Mouse (Mus musculus) testis, postnatal 14 days (tissue): ENCODE results near the gene Usp7.

Source experiments
- DNase-seq: peaks from one replicate; pipeline ENCODE4 v3.0.0; 2021; ENCODE audit warnings: low spot score

Gene Usp7

DNA sequence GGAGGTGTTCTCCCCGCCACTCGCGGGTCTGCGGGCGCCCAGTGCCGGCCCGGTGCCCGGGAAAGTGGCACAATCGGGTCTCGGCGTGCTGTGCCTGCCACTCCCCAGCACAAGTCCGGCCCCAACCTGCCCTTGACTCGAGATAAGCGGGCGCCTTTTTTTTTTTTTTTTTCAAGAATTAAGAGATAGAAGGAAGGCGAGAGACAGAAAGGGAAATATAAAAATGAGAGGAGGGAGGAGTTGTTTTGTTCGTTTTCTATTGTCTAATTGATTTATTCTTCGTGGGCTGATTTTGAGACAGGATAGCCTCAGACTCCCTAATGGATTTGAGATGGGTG, 119.8 kb downstream of the Usp7 start:
- no peak for DNase-seq

DNA sequence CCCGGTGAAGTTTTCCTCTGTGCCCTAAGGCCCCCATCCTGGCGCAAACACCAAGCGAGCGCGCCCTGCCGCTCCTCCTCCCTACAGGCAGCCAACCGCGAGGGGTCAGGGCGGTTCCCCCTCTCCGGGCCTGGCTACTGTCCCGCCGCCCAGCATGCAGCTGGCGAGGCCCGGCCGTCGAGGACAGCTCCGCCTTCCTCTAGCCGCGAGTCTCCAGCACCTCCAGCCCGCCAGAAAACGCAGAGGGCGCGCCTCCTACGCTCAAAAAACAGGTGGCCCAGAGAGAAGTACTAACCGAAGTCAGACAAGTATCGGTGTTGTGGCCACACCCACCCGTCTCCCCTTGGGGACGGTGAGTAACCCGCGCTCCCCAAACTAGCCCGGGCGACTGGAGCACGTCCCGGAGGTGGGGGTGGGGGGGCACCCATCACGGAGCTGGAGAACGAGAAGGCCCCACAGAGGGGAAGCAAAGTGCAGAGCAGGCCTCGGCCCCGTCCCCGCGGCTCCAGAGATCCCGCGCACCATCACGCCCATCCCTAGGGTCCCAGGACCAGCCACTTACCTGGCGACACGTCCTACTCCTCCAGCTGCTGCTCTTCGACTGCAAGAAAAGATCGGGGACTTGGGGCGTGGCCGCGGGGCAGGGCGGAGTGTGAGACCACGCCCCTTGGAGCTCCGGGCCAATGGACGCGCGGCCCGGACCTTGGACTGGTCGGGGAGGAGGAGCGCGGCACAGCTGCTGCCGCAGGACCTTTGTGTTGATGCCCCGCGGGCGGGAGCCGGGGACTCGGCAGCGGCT, 120.4 kb downstream of the Usp7 start, which contains the start of gene Carhsp1:
Gene Carhsp1 (minus strand): TSS at position 605 of the 799 bp plus-strand sequence.
- DNase-seq: peak; percentile 94

DNA sequence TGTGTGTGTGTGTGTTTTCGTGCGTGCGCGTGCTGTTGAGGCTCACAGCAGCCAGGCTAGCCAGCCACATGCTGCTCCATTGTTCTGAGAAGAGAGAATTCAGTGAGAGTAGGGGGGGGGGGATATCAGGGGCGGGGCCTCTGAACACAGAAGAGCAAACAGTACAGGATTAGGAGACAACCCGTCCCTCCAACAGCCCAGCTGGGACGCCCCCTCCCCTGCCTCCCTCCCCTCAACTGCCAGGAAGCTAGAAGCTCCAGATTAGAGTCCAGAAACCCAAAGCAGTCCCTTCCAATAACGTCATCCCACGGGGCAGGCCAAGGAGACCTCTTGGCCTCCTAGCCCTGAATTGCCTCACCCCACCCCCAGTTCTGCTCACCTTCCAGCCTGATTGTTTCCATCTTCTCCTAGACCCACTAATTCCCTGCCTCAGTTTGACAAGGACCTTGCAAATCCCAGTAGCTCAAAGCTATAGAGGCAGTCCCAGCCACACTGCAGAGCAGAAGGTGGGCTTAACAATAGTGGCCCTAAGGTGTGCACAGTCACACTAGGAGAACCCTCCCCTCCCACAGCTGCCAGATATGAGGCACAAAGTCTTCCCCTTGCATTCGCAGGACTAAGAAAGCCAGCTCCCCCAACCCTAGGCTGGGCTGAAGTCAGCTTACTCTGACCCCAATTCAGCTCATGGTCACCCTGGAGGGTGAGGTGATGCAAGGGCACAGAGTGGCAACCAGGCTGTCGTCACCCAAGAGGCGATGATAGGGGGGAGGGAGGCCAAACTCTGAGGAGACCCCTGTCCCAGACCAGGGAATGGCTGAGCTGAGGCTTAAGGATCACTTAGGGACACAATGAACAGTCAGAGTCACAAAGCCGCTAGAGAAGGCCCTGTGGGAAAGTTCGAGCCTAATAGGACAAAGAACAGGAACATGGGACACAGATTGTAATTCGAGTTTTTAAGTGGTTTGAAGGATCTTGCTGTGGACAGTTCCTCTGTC, 121.8 kb downstream of the Usp7 start:
- DNase-seq: no peak

DNA sequence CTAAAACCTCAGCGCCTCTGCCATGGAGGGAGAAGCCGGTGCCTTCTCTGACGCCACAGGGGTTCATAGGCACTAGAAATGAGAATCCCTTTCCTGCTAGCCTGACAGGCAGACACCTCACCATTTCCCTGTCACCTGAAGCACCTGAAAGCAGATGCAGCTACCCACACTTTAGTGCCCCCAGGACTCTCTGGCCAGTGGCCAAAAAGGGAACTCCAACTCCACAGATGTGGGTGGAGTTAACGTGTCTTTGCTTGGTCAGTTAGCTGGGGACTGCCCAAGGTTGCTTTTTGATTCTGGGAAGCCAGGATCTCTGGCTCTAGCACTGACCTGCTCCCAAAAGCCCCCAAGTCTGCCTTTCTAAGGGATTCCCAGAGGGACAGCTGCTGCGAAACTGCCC, 122.7 kb downstream of the Usp7 start:
- DNase-seq: no peak

DNA sequence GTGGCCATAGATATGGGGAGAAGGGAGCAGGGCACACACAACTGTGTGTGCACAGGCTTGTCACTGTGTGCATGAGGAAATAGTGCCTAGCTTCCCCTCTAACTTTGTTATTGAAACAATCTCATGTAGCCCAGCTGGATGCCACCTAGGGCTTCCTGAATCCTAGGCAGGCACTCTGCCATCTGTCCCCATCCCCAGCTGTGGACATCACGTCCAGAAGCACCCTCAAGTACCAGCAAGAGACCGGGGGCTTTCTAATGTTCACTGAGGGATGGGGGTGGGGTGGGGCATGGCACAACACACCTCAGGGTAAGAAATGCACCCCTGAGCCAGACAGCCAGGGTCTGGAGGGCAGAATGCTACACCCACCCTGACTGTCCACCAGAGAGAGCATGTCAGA, 123.7 kb downstream of the Usp7 start:
- no peak for DNase-seq

DNA sequence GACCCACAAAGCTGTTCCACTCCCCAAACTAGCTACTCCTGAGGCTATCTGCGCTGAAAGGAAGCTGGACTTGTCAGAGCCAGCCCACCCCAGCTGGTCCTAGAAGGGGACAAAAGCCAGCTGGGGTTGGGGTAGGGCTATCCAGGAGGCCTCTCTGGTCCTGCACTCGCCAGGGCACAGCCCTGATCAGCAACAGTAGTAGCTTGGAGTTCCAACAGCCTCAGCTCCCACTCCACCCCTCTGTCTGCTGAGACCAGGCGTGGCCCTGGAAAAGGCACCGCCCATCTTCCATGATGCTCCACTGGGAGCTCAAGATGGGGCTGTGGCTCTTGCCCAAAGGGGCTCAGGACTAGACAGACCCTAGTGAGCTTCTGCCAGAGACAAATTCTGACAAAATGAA, 124.3 kb downstream of the Usp7 start:
- no peak for DNase-seq

DNA sequence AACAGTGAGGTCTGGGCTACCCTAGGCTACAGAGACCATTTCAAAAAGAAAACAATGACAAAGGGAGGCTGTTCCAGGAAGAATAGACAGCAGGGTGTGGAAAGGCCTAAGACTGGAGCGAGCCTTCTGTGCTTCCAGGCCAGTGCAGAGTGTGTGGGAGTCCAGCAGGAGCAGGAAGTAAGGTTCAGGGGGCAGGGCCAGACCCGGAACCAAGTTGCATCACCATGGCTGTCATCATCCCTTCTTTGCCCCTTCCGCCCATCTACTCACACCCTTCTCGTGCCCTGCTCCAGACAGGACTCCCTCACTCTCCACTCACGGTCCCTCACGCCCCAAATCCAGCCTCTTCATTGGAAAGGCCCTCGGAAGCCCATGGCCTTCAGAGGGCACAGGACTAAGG, 124.8 kb downstream of the Usp7 start:
- DNase-seq: no peak

DNA sequence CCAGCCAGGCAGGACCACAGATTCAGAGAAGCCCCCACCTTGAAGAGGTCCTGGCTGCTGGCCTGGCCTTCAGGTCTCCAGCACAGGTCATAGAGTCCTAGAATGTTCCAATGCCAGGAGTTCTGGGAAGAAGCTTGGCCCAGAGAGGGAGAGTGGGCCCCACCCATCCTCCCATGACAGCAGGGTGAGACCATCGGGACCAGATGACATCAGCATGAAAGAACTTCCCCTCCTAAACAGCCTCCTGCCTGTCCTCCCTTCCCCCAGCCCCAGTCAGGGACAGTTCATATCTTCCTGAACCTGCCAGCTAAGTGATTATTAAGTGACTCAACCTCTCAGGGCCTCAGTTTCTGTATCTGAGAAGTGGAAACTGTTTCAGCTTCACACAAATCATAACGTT, 125.7 kb downstream of the Usp7 start:
- no peak for DNase-seq

DNA sequence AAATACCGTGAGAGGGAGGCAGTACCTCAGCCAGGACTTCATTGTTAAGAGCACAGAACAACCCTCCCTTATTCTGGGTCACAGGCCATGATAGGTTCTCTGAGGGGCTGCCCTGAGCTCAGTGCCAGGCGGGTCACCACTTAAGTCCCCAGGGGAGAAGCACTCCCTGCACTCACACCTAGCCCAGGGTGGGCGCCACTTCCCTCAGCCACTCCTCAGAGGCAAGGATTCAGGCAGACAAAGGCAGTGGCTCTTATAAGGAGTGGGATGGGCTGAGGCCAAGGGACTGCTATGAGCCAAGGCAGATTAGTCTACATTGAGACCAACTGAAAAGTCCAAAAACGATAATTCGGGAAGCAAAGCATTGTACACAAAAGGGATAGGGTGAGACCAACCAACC, 126.7 kb downstream of the Usp7 start:
- DNase-seq: no peak

DNA sequence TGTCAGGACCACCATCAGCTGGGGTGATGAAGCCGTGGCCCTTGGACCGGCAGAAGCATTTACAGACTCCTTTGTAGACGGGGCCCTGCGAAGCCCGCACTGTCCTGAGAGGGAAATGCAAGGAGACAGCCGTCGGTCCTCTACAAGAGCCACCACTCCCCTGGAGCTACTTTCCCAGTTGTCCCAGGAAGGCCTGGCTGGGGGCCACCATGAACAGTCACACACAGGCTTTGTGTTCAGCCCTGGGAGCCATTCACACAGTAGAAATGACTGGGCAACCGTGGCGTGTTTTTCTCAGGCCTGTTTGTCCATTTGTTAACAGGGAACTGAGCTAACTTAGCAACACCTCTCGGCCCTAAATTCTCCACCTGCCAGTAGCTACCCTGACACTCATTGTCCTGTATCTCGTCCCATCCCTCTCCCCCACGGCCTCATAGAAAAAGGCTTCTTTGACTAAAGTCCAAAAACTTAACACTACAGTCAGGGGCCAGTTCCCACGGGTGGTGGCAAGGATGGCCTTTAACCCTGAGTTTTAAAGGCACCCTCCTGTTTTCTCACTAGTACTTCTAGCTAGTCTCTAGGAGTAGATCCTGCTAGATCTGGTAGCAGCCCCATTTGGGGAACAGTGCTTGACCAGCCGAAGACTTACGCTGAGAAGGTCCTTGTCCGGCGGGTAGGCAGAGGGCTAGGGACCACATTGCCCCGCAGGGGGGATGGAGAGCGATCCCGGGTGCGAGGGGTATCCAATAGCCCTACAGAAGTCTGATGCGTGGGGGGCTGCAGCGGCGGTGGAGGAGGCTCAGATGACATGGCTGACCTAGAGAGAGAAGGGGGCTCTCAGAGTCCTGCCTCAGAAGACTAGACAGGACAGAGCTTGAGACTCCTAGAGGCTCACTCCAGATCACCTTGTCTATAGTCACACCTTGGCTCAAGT, 128.2 kb downstream of the Usp7 start:
- no peak for DNase-seq

DNA sequence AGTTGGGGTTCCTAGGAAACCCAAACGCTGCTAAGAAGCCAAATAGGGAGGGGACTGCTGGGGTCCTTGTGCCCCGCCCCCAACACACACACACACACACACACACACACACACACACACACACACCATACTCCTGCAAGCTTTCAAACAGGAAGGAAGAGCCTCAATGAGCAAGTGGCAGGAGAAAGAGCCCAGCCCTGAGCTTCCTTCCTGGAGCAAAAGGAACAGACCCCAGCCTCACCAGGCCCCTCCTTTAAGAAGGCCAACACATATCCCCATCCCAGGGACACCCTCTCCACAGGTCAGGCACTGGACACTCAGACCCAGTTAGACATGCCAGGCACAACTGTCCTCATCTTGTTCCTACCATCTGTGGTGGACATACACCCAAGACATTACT, 129.1 kb downstream of the Usp7 start:
- no peak for DNase-seq

DNA sequence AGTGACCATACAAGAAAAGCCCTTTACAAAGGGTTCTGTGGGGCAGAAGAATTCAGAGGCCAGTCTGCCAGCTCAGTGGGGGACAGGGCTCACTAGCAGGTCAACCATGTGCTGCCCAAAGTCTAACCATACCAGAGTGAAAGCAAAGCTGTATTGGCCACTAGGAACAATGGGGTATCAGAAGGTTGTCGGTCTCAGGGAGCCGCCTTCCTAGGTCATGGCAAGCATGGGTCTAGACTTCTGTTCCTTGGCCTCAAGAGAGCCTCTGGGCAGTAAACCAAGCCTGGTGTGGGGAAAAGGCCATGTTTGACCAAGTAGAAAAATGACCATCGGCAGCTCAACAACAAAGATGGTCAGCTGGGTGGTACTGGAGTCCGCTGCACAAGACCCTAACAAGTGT, 133.3 kb downstream of the Usp7 start:
- no peak for DNase-seq

DNA sequence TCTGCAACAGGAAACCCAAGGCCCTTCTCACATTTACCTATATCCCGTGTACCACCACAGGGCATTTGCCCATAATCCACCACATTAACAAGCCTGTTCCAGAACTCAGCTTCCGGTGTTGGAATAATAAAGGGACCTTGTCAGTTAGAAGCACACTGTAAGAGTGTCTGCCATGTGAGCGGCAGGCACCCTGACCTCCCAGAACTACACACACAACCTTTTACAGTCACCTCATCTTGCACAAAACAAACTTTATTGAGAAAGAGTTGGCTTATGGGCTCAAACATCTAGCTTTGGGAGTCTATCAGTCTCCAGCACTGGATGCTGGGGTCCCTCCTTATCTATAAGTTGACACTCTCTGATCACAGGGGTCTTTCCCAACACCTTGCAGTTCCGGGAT, 133.8 kb downstream of the Usp7 start:
- DNase-seq: no peak

DNA sequence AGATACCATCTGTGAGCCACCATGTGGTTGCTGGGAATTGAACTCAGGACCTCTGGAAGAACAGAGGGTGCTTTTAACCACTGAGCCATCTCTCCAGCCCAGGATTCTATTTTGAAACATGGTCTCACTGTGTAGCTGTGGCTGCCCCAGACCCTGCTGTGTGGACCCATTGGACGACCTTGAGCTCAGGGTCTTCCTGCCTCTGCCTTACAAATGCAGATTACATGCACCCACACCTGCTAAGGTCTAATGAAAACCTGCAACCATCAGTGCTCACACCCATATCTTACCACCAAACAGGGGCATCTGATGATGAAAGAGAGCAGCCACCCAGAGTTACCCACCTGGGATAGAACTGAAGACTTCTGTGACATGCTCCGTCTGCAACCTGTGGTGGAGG, 135.9 kb downstream of the Usp7 start:
- no peak for DNase-seq

DNA sequence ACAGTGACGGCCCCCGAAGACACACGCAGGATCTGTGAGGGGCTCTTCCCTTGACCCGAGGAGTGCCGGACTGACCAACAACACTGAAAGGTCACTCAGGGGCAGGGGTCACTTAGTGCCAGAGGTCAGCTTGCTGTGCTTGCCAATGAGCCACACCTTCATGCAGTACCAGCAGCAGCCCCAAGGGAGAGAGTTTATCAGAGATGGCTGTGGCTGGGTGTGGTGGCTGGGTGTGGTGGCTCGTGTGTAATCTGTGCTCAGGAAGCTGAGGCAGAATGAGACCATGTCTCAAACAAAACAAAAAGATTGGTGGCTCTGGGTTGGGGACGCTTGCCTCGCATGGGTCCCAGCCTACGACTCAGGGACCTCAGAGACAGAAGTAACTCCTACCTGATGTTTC, 136.5 kb downstream of the Usp7 start:
- DNase-seq: no peak

DNA sequence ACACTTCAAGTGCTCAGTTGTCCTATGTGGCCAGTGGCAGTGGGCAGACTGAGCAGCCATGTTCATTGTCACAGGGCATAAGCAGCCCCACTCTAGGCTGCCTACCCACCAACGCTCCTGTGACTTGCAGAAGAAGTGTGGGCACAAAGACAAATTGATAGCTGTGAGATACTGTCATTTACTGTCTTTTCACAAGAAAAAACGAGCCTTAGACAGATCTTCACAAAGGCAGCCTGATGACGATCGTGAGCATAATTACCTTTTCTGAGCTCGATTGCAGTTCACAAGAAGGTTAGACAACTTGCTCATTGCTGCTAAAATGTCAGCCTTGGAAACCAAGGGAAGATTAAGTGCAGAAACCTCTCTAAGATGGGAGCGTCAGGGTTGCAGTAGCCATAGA, 137.0 kb downstream of the Usp7 start:
- DNase-seq: no peak

DNA sequence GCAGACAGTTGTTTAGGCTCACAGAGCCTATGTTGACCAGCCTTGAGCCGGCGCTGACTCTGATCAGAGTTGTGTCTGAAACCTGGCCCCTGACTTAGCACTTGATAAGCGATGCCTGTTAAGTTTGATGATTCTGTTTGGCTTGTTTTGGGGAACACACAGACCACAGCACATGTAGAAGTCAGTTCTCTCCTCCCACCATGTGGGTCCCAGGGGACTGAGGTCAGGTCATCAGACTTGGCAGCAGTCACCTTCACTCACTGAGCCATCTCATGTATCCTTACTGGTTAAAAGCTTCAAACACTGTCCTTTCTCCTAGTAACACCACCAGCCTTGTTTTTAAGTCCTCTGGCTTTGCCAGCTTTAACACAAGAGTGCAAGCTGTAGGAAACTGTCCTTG, 142.1 kb downstream of the Usp7 start:
- no peak for DNase-seq

DNA sequence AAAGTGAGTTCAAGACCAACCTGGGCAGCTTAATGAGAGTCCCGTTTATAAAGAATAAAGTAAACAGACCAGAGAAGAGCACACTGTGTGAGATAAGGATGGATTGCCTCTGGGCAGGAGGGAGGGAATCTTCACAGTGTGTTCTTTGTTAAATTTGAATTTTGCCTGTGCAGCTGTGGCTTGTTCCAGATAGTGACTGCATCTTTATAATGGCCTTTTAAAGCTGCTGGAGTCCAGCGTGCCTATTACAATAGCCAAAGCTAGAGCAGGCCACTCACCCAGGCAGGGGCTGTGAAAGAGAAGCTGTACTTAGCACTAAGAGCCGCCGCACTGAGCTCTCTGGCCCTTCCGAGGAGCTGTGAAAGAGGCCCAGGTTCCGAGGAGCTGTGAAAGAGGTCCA, 146.6 kb downstream of the Usp7 start:
- DNase-seq: no peak

DNA sequence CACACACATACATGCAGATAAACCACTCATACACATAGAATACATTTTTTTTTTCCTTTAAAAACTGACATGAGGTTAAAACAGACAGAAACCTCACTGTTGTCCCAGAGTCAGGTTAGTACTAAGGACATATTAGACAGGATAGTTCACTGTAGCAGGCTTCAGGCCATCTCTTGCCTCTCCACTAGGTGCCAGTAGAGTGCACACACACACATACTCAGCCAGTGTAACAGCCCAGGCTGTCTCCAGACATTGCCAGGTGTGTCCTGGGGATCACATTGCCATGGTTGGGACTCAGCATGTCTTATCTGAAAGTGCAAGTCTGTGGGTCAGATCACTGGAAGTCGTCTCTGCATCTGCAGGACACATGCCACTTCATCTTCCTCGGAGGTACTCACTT, 148.3 kb downstream of the Usp7 start:
- DNase-seq: no peak
